Mouse (Mus musculus): Measurements from ENCODE around the gene Olfr1443.
"Not testable (repeated sequence)": the region's sequence is repeated elsewhere in the genome, so short reads cannot be mapped to it uniquely, and the experiment has no call there.

The Olfr1443 gene

GRCm38 (mm10) chr19:12677812-12678211, at the start of gene Olfr1443:
Gene Olfr1443, plus strand, starts transcription at chr19:12678112.
- no peak for DNase-seq (ENCODE audit: low read depth, low spot score)

GRCm38 (mm10) chr19:12633176-12633575, 44.7 kb upstream of the Olfr1443 start, which contains the start of gene Glyat:
Gene Glyat, plus strand, starts transcription at chr19:12633308.
- DNase-seq (ENCODE audit: low read depth, low spot score) = no peak

GRCm38 (mm10) chr19:12634259-12634658, 43.7 kb upstream of the Olfr1443 start:
- no peak for DNase-seq (ENCODE audit: low read depth, low spot score)

- no peak for DNase-seq (ENCODE audit: low read depth, low spot score)
Observed at GRCm38 (mm10) chr19:12634963-12635362, 42.9 kb upstream of the Olfr1443 start.

GRCm38 (mm10) chr19:12636863-12637262, 41.0 kb upstream of the Olfr1443 start:
- DNase-seq (ENCODE audit: low read depth, low spot score) = no peak

- no peak for DNase-seq (ENCODE audit: low read depth, low spot score)
Observed at GRCm38 (mm10) chr19:12638049-12638448, 39.9 kb upstream of the Olfr1443 start.

- no peak for DNase-seq (ENCODE audit: low read depth, low spot score)
Observed at GRCm38 (mm10) chr19:12649511-12649910, 28.4 kb upstream of the Olfr1443 start.

- no peak for DNase-seq (ENCODE audit: low read depth, low spot score)
Observed at GRCm38 (mm10) chr19:12666156-12666555, 11.8 kb upstream of the Olfr1443 start.

GRCm38 (mm10) chr19:12668601-12669000, 9.3 kb upstream of the Olfr1443 start:
- DNase-seq (ENCODE audit: low read depth, low spot score) = not testable (repeated sequence)

GRCm38 (mm10) chr19:12670139-12670538, 7.8 kb upstream of the Olfr1443 start, which contains the start of gene Olfr1442:
Gene Olfr1442, plus strand, starts transcription at chr19:12670439.
- no peak for DNase-seq (ENCODE audit: low read depth, low spot score)

- no peak for DNase-seq (ENCODE audit: low read depth, low spot score)
Observed at GRCm38 (mm10) chr19:12671051-12671450, 6.9 kb upstream of the Olfr1443 start.

- DNase-seq (ENCODE audit: low read depth, low spot score) = no peak
Observed at GRCm38 (mm10) chr19:12684638-12685037, 6.7 kb downstream of the Olfr1443 start.

GRCm38 (mm10) chr19:12685231-12685630, 7.3 kb downstream of the Olfr1443 start:
- no peak for DNase-seq (ENCODE audit: low read depth, low spot score)

- DNase-seq (ENCODE audit: low read depth, low spot score) = no peak
Observed at GRCm38 (mm10) chr19:12695590-12695989, 17.7 kb downstream of the Olfr1443 start, which contains the start of gene Keg1. Gene Keg1, plus strand, starts transcription at chr19:12695786.

GRCm38 (mm10) chr19:12696221-12696620, 18.3 kb downstream of the Olfr1443 start:
- no peak for DNase-seq (ENCODE audit: low read depth, low spot score)

- DNase-seq (ENCODE audit: low read depth, low spot score) = no peak
Observed at GRCm38 (mm10) chr19:12708458-12708857, 30.5 kb downstream of the Olfr1443 start.

GRCm38 (mm10) chr19:12708986-12709385, 31.1 kb downstream of the Olfr1443 start:
- no peak for DNase-seq (ENCODE audit: low read depth, low spot score)

GRCm38 (mm10) chr19:12719189-12719588, 41.3 kb downstream of the Olfr1443 start:
- DNase-seq (ENCODE audit: low read depth, low spot score) = no peak

- DNase-seq (ENCODE audit: low read depth, low spot score) = no peak
Observed at GRCm38 (mm10) chr19:12720463-12720862, 42.6 kb downstream of the Olfr1443 start.

- not testable (repeated sequence) for DNase-seq (ENCODE audit: low read depth, low spot score)
Observed at GRCm38 (mm10) chr19:12720919-12721318, 43.0 kb downstream of the Olfr1443 start.

- DNase-seq (ENCODE audit: low read depth, low spot score) = not testable (repeated sequence)
Observed at GRCm38 (mm10) chr19:12721596-12721995, 43.7 kb downstream of the Olfr1443 start.

GRCm38 (mm10) chr19:12722308-12722707, 44.4 kb downstream of the Olfr1443 start:
- no peak for DNase-seq (ENCODE audit: low read depth, low spot score)

- DNase-seq (ENCODE audit: low read depth, low spot score) = no peak
Observed at GRCm38 (mm10) chr19:12725851-12726250, 47.9 kb downstream of the Olfr1443 start.

- DNase-seq (ENCODE audit: low read depth, low spot score) = no peak
Observed at GRCm38 (mm10) chr19:12731036-12731435, 53.1 kb downstream of the Olfr1443 start.

Measured in telencephalon, adult 2 months (tissue).